Comparison of ENCODE assay signal across 8 mouse cellular contexts in genomic region chr17:55445250-55446184, GRCm38 (mm10). TPM values are rescaled to one million over a fixed set of nuclear protein-coding genes. Genes with fewer than 3 reads are reported as not detected.
DNase-seq lines count a peak whose midpoint lies in the region; ATAC-seq and TF ChIP-seq lines count a peak whose summit lies in the region.

St6gal2 (plus strand) TSS chr17:55445382.

- H3K9me3 ChIP-seq in E14TG2a.4 (ENCODE audit: low read length): no peaks in the 10 kb centered on the region
- H3K9me3 ChIP-seq in embryonic facial prominence, embryonic 11.5 days (replicated peaks; ENCODE audit: control insufficient read depth, low read length): no peaks in the 10 kb centered on the region
- H3K9me3 ChIP-seq in hindbrain, embryonic 12.5 days (replicated peaks): no peaks in the 10 kb centered on the region
- no peaks in the 10 kb centered on the region for H3K9me3 ChIP-seq in limb, embryonic 11.5 days (ENCODE audit: control insufficient read depth, low read length)

- peak within 1 kb of the TSS; percentile 91 for H3K9ac ChIP-seq in embryonic facial prominence, embryonic 11.5 days (replicated peaks; ENCODE audit: low read length)
- H3K9ac ChIP-seq in hindbrain, embryonic 12.5 days: peak within 1 kb of the TSS; percentile 82
- H3K9ac ChIP-seq in limb, embryonic 11.5 days (ENCODE audit: low read length): peak within 1 kb of the TSS; percentile 92

- H3K4me1 ChIP-seq in E14TG2a.4 (replicated peaks; ENCODE audit: low read depth, low read length): no peaks in the 10 kb centered on the region; the same call in none of the 2 replicates
- no peaks in the 10 kb centered on the region for H3K4me1 ChIP-seq in embryonic facial prominence, embryonic 11.5 days (ENCODE audit: control insufficient read depth, insufficient read depth, low read length)
- peaks cover 13% of the 10 kb centered on the region; the same call in 1 of the 2 replicates for H3K4me1 ChIP-seq in hindbrain, embryonic 12.5 days
- H3K4me1 ChIP-seq in limb, embryonic 11.5 days (ENCODE audit: control insufficient read depth, insufficient read depth, low read length): no peaks in the 10 kb centered on the region
- peaks cover 6% of the 10 kb centered on the region for H3K4me1 ChIP-seq in olfactory bulb, adult 2 months (ENCODE audit: control insufficient read depth, insufficient read depth, low read length)

- ATAC-seq in embryonic facial prominence, embryonic 11.5 days (replicated peaks; ENCODE audit: insufficient number of reproducible peaks, low FRiP score, low TSS enrichment, low read depth): peak; percentile 91
- ATAC-seq in hindbrain, embryonic 12.5 days (ENCODE audit: low FRiP score): peak; percentile 93
- peak; percentile 88 for ATAC-seq in limb, embryonic 11.5 days (ENCODE audit: insufficient number of reproducible peaks, low FRiP score, low TSS enrichment, low read depth)
- ATAC-seq in monocyte, adult 5-6 weeks (replicated peaks; ENCODE audit: insufficient number of reproducible peaks, low FRiP score, low TSS enrichment, poor library complexity, severe bottlenecking): no peak

- H3K4me2 ChIP-seq in embryonic facial prominence, embryonic 11.5 days (ENCODE audit: low read depth, low read length): peak within 1 kb of the TSS; percentile 88
- H3K4me2 ChIP-seq in hindbrain, embryonic 12.5 days (replicated peaks): peak within 1 kb of the TSS; percentile 77
- peak within 1 kb of the TSS; percentile 89 for H3K4me2 ChIP-seq in limb, embryonic 11.5 days (ENCODE audit: low read depth, severe bottlenecking)

- DNase-seq in adrenal gland, postnatal 10 days: peak; percentile 31
- no peak for DNase-seq in adrenal gland, postnatal 4 days (ENCODE audit: low spot score in 2 of 2)
- peak; percentile 70 for DNase-seq in embryonic facial prominence, embryonic 11.5 days (ENCODE audit: low spot score)
- DNase-seq in limb, embryonic 11.5 days (ENCODE audit: low spot score): peak; percentile 83

- peak within 1 kb of the TSS; percentile 80 for H3K4me3 ChIP-seq in E14TG2a.4 (replicated peaks; ENCODE audit: low read length)
- peak within 1 kb of the TSS; percentile 72 for H3K4me3 ChIP-seq in embryonic facial prominence, embryonic 11.5 days (ENCODE audit: low read depth, low read length)
- H3K4me3 ChIP-seq in hindbrain, embryonic 12.5 days: peak within 1 kb of the TSS; percentile 75
- H3K4me3 ChIP-seq in limb, embryonic 11.5 days (ENCODE audit: low read depth, low read length): peak within 1 kb of the TSS; percentile 60
- peak within 1 kb of the TSS; percentile 71 for H3K4me3 ChIP-seq in olfactory bulb, adult 2 months (ENCODE audit: insufficient read depth, low read depth, low read length)

- WGBS in embryonic facial prominence, embryonic 11.5 days: under 1% methylated on average over 77 of the region's 84 CpGs
- 0% methylated on average over 71 of the region's 84 CpGs for WGBS in hindbrain, embryonic 12.5 days
- under 1% methylated on average over 83 of the region's 84 CpGs for WGBS in limb, embryonic 11.5 days
- 1% methylated on average over 84 of the region's 84 CpGs for WGBS in olfactory bulb, adult 2 months

- no peak; the same call in 1 of the 2 replicates for TF ChIP-seq POLR2A in olfactory bulb, adult 2 months (IDR thresholded peaks at IDR 0.05; ENCODE audit: insufficient read depth, low read depth, low read length)

- peak within 1 kb of the TSS; percentile 59 for H3K27ac ChIP-seq in embryonic facial prominence, embryonic 11.5 days (replicated peaks; ENCODE audit: low read depth, low read length)
- H3K27ac ChIP-seq in hindbrain, embryonic 12.5 days: peak within 1 kb of the TSS; percentile 93
- no peak within 1 kb of the TSS for H3K27ac ChIP-seq in limb, embryonic 11.5 days (replicated peaks; ENCODE audit: low read depth, low read length)
- peak within 1 kb of the TSS; percentile 37 for H3K27ac ChIP-seq in olfactory bulb, adult 2 months (ENCODE audit: insufficient read depth, low read depth, low read length)

- H3K36me3 ChIP-seq in E14TG2a.4 (ENCODE audit: insufficient read depth, low read length): no peaks in the 10 kb centered on the region
- H3K36me3 ChIP-seq in embryonic facial prominence, embryonic 11.5 days (replicated peaks; ENCODE audit: control insufficient read depth, insufficient read depth, low read depth, low read length): no peaks in the 10 kb centered on the region
- no peaks in the 10 kb centered on the region for H3K36me3 ChIP-seq in hindbrain, embryonic 12.5 days
- H3K36me3 ChIP-seq in limb, embryonic 11.5 days (ENCODE audit: control insufficient read depth, insufficient read depth, low read length): no peaks in the 10 kb centered on the region

- peaks cover 57% of the 10 kb centered on the region for H3K27me3 ChIP-seq in E14TG2a.4 (ENCODE audit: insufficient read depth, low read length)
- no peaks in the 10 kb centered on the region for H3K27me3 ChIP-seq in embryonic facial prominence, embryonic 11.5 days (ENCODE audit: control insufficient read depth, insufficient read depth, low read length)
- no peaks in the 10 kb centered on the region for H3K27me3 ChIP-seq in hindbrain, embryonic 12.5 days
- H3K27me3 ChIP-seq in limb, embryonic 11.5 days (ENCODE audit: control insufficient read depth, insufficient read depth, low read length): peaks cover 2% of the 10 kb centered on the region; the same call in 1 of the 2 replicates

- no peak for TF ChIP-seq CTCF in E14TG2a.4 (conservative IDR thresholded peaks at IDR 0.05; ENCODE audit: low read length)
- TF ChIP-seq CTCF in olfactory bulb, adult 2 months (IDR thresholded peaks at IDR 0.05; ENCODE audit: insufficient read depth, low read depth, low read length): 0 out of 2 replicates have a peak, but pooled peaks have one; percentile 8

RNA-seq across cellular contexts. Expression of gene St6gal2, which starts in this region (rescaled TPM):
- under 1 TPM; 0.36 to 0.48 TPM for total RNA-seq in adrenal gland, postnatal 10 days (2021)
- total RNA-seq in adrenal gland, postnatal 4 days (2021): 1 to 10 TPM in 1 of 2 experiments, under 1 TPM in 1; 0.95 to 1.4 TPM
- 12.9 and 13.0 TPM in 2 replicates for polyA plus RNA-seq in embryonic facial prominence, embryonic 11.5 days (2014; fragmentation: Nextera tagmentation; extraction: Ambion mirVana)
- 12.5 and 15.0 TPM in 2 replicates for polyA plus RNA-seq in hindbrain, embryonic 12.5 days (2016; fragmentation: Nextera tagmentation; extraction: Ambion mirVana)
- 10.0 and 10.8 TPM in 2 replicates for polyA plus RNA-seq in limb, embryonic 11.5 days (2014; fragmentation: Nextera tagmentation; extraction: Ambion mirVana)
- not detected in 2 replicates for polyA plus RNA-seq in olfactory bulb, adult 2 months (2012; ENCODE audit: insufficient read depth, insufficient read length, low replicate concordance, missing spikeins)
- not detected in 3 replicates for total RNA-seq in monocyte, adult 5-6 weeks (2017)

Comparison
In these comparisons a context has a peak if more than half of its experiments do, and no peak if none do; other contexts are left out.
1. Peak in DNase-seq in adrenal gland, postnatal 10 days; RNA of the gene not detected or under 1 TPM.
2. DNase-seq: peak in embryonic facial prominence, embryonic 11.5 days (single experiment) and limb, embryonic 11.5 days (single experiment); none in adrenal gland, postnatal 4 days (0 of 2).
3. Peak in every context shown above with its lines, with median percentiles within 50 percentile points of each other: H3K4me3 ChIP-seq, H3K4me2 ChIP-seq and H3K9ac ChIP-seq.